Mouse (Mus musculus) retina, postnatal 1 day (tissue): ENCODE measurements at regions not wholly inside any gene's neighbourhood (a gene's known extent, or its start where the extent isn't known, plus 50 kb on each side); places are given as distances from the start of the nearest gene placed in this dataset.
A peak's percentile ranks its signal among the peaks of the same experiment; 100 is the strongest.

Source experiments
- DNase-seq: peaks from one replicate; pipeline ENCODE4 v3.0.0-alpha.2; 2012

GRCm38 (mm10) chr13:83113808-83114207 lies 390.0 kb upstream of the Mef2c start:
- no peak for DNase-seq

- no peak for DNase-seq
Observed at GRCm38 (mm10) chr13:83114401-83114800, 389.4 kb upstream of the Mef2c start.

GRCm38 (mm10) chr13:83115691-83116090 lies 388.1 kb upstream of the Mef2c start:
- no peak for DNase-seq

- no peak for DNase-seq
Observed at GRCm38 (mm10) chr13:83120343-83120742, 383.5 kb upstream of the Mef2c start.

DNA sequence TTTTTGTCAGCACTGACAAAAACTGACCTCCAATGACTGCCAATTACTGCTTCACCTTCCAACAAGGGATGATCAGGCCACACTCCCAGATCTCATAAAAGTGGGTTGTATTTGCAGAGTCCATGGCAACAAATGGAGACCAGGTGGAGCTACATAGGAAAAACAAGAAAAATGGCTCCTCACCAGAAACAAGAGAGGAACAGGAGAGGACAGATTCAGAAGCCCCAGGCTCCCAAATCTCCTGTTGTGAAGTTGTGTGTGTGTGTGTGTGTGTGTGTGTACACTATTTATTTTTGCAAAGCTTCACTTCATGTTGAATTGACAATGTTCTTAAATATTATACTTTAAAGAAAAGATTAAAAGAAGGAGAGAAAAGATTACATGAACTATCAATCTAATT lies 380.2 kb upstream of the Mef2c start:
- no peak for DNase-seq

GRCm38 (mm10) chr13:83124651-83125050 lies 379.2 kb upstream of the Mef2c start:
- DNase-seq = no peak

DNA sequence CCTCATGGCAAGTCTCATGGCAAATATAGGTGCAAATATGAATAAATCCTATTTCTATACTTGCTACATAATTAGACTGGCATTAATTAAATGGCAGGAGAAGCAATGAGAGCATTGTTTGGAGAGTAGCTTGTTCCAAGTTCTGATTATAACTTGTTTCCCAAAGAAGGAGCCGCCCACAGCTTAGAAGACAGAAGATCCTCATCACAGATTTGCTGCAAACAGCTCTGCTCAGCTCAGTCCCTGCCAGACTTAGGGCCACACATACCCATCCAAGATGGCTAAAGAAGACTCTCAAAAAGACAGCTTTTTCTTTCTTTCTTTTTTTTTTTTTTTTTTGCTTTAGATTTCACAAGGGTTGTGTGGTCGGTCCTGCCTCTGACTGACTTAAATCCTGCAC lies 377.4 kb upstream of the Mef2c start:
- DNase-seq = no peak

GRCm38 (mm10) chr13:83131129-83131981 lies 372.5 kb upstream of the Mef2c start:
- peak; percentile 77 for DNase-seq

DNA sequence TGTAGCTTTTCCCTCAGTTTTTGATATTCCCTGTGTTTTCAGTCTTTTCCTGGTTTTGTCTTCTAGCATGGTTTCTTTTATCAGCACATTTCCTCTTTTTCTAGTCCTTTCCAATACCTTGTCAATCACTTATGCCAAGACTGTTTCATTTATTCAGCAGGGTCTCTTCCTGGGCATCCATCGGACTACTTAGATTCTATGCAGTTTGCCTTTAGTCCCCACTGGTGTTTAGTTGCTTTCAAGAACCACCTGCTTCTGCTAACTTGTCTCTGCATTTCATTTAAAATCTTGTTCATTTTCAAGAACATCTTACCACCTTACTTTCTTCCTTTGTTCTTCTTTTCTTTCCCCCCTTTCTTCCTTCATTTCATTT lies 371.9 kb upstream of the Mef2c start:
- no peak for DNase-seq

- DNase-seq = no peak
Observed at GRCm38 (mm10) chr13:83132671-83133638, 370.9 kb upstream of the Mef2c start.

DNA sequence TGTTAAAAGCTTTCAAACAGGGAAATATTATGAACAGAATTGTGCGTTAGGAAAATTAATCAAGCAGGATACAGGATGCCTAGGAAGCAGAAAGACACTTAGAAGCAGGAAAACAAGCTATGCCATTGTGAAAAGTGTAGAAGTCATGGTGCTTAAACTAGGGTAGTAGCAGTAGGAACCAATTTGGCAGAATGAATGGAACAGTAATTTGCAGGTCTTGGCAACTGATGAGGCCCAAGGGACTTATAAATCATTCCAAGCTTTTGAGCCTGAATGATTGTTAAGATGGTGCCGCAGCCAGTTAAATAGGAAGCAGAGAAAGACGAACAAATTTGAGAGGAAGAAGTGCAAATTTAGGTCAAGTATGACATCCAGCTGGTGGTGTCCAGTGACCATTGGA lies 360.5 kb upstream of the Mef2c start:
- no peak for DNase-seq

- DNase-seq = no peak
Observed at GRCm38 (mm10) chr13:83154626-83155124, 349.2 kb upstream of the Mef2c start.

DNA sequence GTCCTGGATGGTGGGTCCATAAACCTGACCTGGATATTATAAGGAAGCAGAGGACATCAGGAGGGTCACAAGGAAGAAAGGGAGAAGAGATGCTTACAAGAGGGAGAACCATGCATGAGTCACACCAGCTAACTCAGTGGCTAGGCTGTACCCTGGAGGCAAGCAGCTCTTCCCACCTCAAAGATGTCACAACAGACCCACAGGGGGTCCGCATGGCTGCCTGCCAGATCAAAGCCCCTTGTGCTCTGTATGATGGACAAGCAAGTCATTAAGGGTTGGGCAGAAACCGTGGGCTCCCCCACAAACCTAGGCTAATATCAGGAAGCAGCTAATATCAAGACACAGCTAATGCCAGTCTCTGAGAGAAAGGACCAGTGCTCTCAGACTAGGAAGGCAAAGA lies 343.9 kb upstream of the Mef2c start:
- no peak for DNase-seq

DNA sequence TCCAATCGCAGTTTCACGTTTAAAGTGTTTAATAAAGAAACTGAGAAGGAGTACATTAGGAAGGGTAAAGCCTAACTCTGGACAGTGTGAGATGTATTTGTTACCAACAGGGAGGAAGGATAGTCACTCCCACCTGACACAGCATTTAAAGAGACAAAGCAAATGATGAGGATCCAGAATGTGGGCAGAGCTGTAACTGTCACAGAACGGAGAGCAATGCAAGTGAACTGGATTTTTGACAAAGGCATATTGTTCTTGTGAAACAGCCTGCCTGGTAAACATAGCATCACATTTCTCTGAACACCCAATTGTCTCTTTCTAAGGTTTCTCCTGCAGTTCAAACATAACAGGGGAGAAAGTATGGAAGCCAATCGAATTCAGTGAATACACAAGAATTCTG lies 341.1 kb upstream of the Mef2c start:
- peak; percentile 7 for DNase-seq

GRCm38 (mm10) chr13:83175086-83175485 lies 328.7 kb upstream of the Mef2c start:
- no peak for DNase-seq

DNA sequence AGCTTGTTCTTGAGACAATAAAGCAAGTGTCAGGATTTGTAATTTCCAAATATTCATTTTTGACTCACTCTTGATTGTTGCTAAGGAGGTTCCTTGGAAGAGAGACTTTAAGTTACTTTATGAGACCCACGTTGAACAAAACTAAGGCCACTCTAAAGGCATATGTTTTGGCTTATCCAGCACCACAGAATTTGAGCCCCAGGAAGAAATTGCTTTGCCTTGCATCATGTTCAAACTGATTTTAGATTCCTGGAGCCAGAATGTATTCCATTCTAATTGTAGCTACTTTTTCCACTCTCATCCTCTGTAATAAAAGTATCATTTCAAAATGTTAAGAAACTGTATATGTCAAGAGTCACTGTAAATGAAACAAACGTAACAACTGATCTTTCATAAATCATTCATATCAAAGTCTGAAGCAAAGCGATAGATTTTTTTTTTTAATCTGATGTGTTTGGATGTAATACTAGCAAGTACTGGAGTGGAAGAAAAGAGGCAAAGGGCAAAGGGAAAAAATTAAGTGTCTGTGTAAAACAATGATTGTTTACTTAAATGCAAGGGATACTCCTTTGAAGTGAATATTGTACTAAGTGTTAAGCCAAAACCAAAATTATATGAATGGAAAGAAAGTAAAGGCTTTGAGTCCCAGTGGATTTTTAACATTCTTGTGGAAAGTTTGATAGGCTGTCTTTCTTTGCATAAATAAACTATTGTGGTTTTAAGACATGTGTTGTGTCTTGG lies 301.7 kb upstream of the Mef2c start:
- DNase-seq = no peak

DNA sequence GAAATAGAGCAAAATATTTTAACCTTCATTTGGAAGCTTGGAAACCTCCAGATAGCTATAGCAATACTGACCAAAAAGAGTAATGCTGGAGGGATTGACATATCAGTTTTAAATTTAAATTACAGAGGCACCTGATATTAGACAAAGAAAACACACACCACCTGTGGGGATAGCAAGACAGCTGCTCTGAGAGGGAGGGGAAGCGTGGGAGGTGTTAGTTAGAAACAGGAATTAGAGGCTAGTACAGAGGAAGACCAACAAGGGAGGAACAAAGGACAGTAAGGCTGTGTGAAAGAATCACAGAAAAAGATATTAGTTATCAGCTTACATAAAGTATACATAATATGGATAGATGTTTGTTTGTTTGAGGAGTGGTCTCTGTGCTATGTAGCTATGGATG lies 297.2 kb upstream of the Mef2c start:
- DNase-seq = no peak

GRCm38 (mm10) chr13:83207513-83207912 lies 296.3 kb upstream of the Mef2c start:
- no peak for DNase-seq

GRCm38 (mm10) chr13:83208111-83208510 lies 295.7 kb upstream of the Mef2c start:
- DNase-seq = no peak

DNA sequence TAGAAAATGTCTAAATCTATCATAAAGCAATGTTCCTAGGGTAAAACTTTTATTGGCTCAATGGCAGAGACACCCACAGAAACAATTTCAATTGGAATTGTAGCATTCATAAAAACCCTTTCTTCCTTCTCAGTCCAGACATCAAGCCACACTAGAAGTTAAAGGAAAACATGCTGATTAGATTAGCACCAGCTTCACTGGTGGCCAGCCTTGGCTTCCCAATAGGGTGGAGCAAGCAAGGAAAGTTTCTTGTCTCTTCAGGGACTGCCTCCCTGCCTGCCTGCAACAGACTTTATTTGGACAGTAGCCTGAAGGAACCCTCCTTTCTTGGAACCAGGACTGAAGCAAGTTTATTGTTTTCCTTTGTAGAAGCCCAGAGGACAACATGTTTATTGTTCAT lies 289.0 kb upstream of the Mef2c start:
- DNase-seq = no peak

DNA sequence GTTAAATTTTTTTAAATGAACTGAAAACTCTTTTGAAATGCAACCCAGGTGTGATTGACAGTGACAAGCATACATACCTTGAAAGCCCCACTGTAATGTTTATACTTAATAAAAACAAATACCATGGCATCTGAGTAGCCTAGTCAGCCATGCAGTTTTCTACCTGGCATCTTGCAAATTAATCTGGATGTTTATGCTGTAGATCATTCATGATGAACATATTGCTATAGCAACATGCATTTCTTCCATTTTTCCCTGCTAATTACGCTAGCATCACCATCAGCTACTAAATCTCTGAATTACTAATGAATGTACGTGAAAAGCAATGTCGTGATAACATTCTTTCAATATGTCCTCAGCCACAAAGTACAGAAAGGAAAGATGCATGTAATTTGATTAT lies 287.4 kb upstream of the Mef2c start:
- DNase-seq = no peak

DNA sequence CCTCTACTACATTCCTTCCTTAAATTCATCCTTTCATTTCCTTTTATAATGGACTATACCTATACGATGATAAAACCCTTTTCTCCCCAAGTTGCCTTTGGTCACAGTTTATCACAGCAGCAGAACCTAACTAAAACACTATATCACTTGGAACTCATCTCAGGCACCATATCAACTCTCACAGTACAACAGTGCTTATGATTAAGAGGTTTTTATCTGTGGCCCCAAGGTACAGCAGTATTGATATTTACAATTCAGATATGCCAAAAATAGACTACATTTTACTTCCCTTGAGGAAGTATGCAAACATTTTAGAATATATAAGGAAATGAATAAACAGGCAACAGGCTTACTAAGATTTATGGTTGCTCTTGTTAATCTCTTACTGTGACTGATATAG lies 251.4 kb upstream of the Mef2c start:
- DNase-seq = no peak

DNA sequence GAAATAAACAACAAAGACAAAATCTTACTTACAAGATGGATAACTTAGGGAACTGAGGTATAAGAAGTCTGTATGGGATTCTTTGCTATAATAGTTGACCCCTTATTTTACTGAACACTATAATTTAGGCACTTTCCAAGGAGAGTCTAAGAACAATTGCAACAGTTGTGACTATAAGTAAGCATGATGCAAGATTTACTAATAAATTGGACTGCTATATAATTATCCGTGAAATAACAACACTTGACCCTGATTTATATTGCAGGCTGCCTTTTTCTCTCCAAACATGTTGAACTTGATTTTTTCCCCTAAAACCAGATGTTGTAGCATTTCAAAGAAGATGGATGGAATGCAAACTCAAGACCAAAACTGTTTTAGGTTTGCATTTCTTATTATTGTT lies 237.2 kb upstream of the Mef2c start:
- DNase-seq = no peak
